Mouse (Mus musculus) testis, adult 2 months (tissue): Measurements from ENCODE around the gene Kirrel3. TPM values are rescaled to one million over a fixed set of nuclear protein-coding genes. Genes with fewer than 3 reads are reported as not detected.

Source experiments
- H3K27ac ChIP-seq: fragments of 200-500 bp; 2 replicates; pipeline ENCODE4 v1.5.1; 2012; ENCODE audit warnings: low read depth, low read length; ENCODE audit not compliant: control insufficient read depth, insufficient read depth
- H3K27me3 ChIP-seq: fragments of 200-500 bp; 2 replicates; pipeline ENCODE4 v1.6.1; 2012; ENCODE audit warnings: mild to moderate bottlenecking, low read length, moderate library complexity; ENCODE audit not compliant: control insufficient read depth, insufficient read depth
- H3K36me3 ChIP-seq: fragments of 200-500 bp; 2 replicates; pipeline ENCODE4 v1.6.1; 2012; ENCODE audit warnings: mild to moderate bottlenecking, low read length; ENCODE audit not compliant: control insufficient read depth, insufficient read depth
- H3K4me1 ChIP-seq: fragments of 200-500 bp; 2 replicates; pipeline ENCODE4 v1.6.1; 2012; ENCODE audit warnings: low read length; ENCODE audit not compliant: control insufficient read depth, insufficient read depth
- H3K4me3 ChIP-seq: fragments of 200-500 bp; 2 replicates; pipeline ENCODE4 v1.5.1; 2012; ENCODE audit warnings: low read depth, mild to moderate bottlenecking, low read length, moderate library complexity, mixed read lengths; ENCODE audit not compliant: control insufficient read depth
- CTCF ChIP-seq: fragments of 200-500 bp; IDR thresholded peaks from 2 replicates; pipeline ENCODE4 v1.5.1; 2012; ENCODE audit warnings: low read depth, mild to moderate bottlenecking, inconsistent platforms, low read length, moderate library complexity; ENCODE audit not compliant: control insufficient read depth, insufficient read depth, insufficient replicate concordance
- POLR2A ChIP-seq: fragments of 200-500 bp; IDR thresholded peaks from 2 replicates; pipeline ENCODE4 v1.6.1; 2012; ENCODE audit warnings: low read depth, mild to moderate bottlenecking, inconsistent platforms, low read length, moderate library complexity; ENCODE audit not compliant: control insufficient read depth
- polyA plus RNA-seq: library from polyadenylated mRNA; depleted of rRNA; stranded (reverse); fragments of >200 nt; gene quantifications from 2 replicates; pipeline ENCODE4 v1.2.3, GENCODE M21; 2012

Kirrel3 gene
- polyA plus RNA-seq, 1 experiment: 0.10 TPM

DNA sequence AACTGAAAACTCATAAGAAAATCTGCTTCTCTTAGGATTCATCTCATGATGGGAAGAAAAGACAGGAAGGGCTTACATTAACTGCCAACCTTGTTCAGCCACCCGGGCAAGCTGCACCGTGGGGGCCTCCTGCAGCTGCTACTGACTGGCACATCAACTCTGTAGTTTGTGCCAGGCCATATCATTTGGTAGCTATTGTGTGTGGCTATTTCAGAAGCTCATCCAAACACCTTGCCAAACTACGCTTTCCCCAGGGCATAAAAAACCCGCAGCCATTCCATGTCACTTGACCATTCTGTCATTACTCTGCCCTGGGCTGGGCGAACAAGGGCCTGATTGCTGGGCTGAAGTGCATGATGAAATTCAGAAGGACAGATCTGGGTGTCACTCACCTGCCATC is 453.9 kb downstream of the Kirrel3 start:
- Histone ChIP-seq H3K4me1 (no peaks in the 10 kb centered on the region), H3K4me3 (no peak overlapping the region), H3K36me3 (no peaks in the 10 kb centered on the region), H3K27me3 (no peaks in the 10 kb centered on the region), H3K27ac (no peak overlapping the region)
- TF ChIP-seq CTCF (no peak), POLR2A (no peak)

DNA sequence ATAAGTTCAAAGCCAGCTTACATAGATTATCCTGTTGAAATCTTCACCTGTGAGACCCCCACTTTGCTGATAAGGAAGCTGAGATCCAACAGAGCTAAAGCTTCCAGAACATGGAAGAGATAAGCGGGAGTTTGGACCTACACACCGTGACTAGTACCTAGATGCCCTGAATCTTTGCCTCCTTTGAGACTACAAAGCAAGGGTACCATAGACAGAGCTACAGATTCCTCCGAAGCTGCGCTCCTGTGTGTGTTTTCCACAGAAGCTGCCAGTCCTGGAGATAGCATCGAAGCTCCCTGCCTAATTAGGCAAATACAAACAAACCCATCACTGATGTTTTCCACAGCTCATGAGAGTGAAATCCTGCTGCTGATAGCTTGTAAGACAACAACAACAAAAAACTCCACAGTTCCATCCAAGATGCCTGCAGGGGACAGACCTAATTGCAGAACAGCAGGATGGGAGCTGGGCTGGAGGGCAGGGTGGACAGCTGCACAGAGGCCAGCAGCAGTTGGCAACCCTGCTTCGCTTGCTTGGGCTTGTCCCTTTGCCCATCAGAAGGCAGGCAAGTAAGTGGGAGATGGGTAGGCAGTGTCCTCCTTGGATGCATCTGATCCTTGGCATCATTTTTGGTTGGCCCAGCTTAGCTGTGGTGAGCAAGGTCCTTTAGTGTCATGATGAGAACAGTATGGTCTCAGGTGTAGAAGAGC is 456.6 kb downstream of the Kirrel3 start:
- H3K4me3 ChIP-seq: no peak overlapping the region
- no peaks in the 10 kb centered on the region for H3K36me3 ChIP-seq
- no peak for TF ChIP-seq POLR2A
- no peak for TF ChIP-seq CTCF
- H3K27me3 ChIP-seq: no peaks in the 10 kb centered on the region
- H3K4me1 ChIP-seq: no peaks in the 10 kb centered on the region
- no peak overlapping the region for H3K27ac ChIP-seq

DNA sequence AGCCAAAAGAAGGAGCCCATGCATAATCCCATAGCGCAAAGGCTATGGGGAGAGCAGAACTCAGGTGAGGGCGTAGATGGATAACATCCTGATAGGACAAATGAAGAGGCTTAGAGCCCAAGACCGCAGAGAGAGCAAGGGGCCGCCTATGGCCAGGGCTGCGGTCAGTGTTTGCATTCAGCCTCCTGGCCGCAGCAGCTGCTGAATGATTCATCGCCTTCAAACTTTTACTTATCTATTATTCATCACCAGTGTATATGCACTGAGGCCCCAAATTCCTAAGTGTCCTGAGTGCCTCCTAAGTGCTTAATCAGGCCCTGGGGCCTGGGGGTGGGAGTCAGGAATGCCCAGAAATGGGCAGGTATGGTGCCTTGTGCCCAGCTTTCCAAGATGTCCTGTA is 457.3 kb downstream of the Kirrel3 start:
- no peak overlapping the region for H3K27ac ChIP-seq
- no peak overlapping the region for H3K4me3 ChIP-seq
- no peaks in the 10 kb centered on the region for H3K36me3 ChIP-seq
- H3K27me3 ChIP-seq: no peaks in the 10 kb centered on the region
- TF ChIP-seq CTCF (no peak), POLR2A (no peak)
- no peaks in the 10 kb centered on the region for H3K4me1 ChIP-seq

DNA sequence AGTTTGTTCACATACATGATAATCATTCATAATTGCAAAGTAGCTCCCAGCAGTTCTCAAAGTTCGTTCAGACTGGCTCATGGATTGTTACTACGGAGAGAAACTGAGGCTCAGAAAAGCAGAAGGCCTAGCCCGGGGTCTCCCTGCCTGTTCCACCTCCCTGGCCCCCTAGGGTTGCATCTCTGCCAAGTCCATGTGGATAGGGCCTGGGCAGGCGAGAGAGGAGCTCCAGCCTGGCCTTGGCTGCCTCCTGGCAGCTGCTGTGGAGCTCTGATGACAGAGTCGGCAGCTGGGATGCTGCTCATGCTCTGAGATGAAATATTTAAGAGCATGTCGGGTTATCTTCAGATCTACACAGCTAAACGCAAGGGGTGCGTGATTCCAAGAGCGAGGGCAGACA is 459.6 kb downstream of the Kirrel3 start:
- H3K36me3 ChIP-seq: no peaks in the 10 kb centered on the region
- H3K4me3 ChIP-seq: no peak overlapping the region
- H3K27ac ChIP-seq: no peak overlapping the region
- H3K4me1 ChIP-seq: no peaks in the 10 kb centered on the region
- TF ChIP-seq POLR2A: no peak
- TF ChIP-seq CTCF: no peak
- H3K27me3 ChIP-seq: no peaks in the 10 kb centered on the region

GRCm38 (mm10) chr9:34947258-34947657 is 461.6 kb downstream of the Kirrel3 start:
- Histone ChIP-seq H3K27ac (no peak overlapping the region), H3K4me1 (no peaks in the 10 kb centered on the region), H3K27me3 (no peaks in the 10 kb centered on the region), H3K4me3 (no peak overlapping the region), H3K36me3 (no peaks in the 10 kb centered on the region)
- TF ChIP-seq CTCF (no peak), POLR2A (no peak)

DNA sequence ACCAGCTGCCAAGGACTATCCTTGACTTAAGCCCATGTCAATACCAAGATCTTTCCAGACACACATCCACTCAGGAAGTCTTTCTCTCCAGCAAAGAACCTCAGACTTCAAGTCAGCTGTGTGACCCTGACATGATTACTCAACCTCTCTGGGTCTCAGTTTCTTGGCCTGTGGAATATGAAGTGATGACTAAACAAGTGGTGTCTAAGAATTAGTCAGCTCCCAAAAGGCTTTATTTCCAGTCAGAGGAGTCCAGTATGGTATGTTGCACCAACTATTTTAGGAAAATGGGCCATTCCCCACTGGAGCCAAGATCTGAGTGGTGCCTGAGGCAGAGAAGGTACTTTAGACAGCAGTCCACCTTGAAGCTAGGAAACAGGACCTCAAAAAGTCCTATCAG is 462.0 kb downstream of the Kirrel3 start:
- Histone ChIP-seq H3K27ac (no peak overlapping the region), H3K4me3 (no peak overlapping the region), H3K4me1 (no peaks in the 10 kb centered on the region), H3K36me3 (no peaks in the 10 kb centered on the region), H3K27me3 (no peaks in the 10 kb centered on the region)
- no peak for TF ChIP-seq CTCF
- no peak for TF ChIP-seq POLR2A

DNA sequence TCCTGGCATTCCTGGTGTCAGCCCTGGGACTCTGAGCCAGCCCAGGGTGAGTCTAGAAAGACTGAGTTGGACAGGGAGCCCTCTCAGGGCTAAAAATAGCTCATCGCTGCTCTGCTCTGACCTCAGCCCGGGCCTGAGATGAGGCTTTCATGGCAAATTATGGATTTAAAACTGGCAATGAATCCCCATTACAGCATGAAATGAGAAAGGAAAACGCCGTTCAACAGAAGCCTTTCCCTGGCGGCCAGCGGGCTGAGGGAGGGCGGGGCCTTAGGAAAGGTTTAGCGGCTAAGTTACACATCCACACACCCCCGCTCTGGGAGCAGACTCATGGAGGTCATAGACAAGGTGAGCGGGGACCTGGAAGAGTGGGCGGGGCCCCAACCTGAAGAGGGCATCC is 467.7 kb downstream of the Kirrel3 start:
- Histone ChIP-seq H3K4me1 (no peaks in the 10 kb centered on the region), H3K27ac (no peak overlapping the region), H3K27me3 (no peaks in the 10 kb centered on the region), H3K36me3 (no peaks in the 10 kb centered on the region), H3K4me3 (no peak overlapping the region)
- TF ChIP-seq CTCF (no peak), POLR2A (no peak)
